Mouse (Mus musculus) gastrocnemius, postnatal 14 days (tissue): ENCODE results near the gene Adgrg1. TPM values are rescaled to one million over a fixed set of nuclear protein-coding genes. Genes with fewer than 3 reads are reported as not detected.

Experiments
- DNase-seq: peaks from one replicate; pipeline ENCODE4 v3.0.0; 2021; ENCODE audit warnings: mixed read lengths
- intact Hi-C: fragments of 180-260 bp; cut with DNase I; formaldehyde crosslinking; loops from one replicate; pipeline ENCODE4 v1.15.1; 2025; ENCODE audit warnings: low total_unique reads
- long read RNA-seq, 2 experiments: library from polyadenylated mRNA; stranded (forward); transcript quantifications; one replicate each; pipeline ENCODE4 v2.0.0; 2021
- total RNA-seq, 2 experiments: library from RNA; stranded (reverse); gene quantifications; 2 replicates each; pipeline ENCODE4 v1.2.3; 2021

Adgrg1 gene
- 10 to 100 TPM; 21.4 to 38.2 TPM for total RNA-seq
- long read RNA-seq, experiment 1, transcript Adgrg1-201 (14 exons, 3,574 nt) = major isoform, 46 of 72 reads
- long read RNA-seq, experiment 1, partial matches to known transcripts = 10 of 72 reads
- long read RNA-seq, experiment 1, other reads (novel, unspliced or antisense) = 16 of 72 reads
- long read RNA-seq, experiment 2, transcript Adgrg1-201 (14 exons, 3,574 nt) = major isoform, 47 of 60 reads
- long read RNA-seq, experiment 2, partial matches to known transcripts = 1 of 60 reads
- long read RNA-seq, experiment 2, other reads (novel, unspliced or antisense) = 12 of 60 reads

DNA sequence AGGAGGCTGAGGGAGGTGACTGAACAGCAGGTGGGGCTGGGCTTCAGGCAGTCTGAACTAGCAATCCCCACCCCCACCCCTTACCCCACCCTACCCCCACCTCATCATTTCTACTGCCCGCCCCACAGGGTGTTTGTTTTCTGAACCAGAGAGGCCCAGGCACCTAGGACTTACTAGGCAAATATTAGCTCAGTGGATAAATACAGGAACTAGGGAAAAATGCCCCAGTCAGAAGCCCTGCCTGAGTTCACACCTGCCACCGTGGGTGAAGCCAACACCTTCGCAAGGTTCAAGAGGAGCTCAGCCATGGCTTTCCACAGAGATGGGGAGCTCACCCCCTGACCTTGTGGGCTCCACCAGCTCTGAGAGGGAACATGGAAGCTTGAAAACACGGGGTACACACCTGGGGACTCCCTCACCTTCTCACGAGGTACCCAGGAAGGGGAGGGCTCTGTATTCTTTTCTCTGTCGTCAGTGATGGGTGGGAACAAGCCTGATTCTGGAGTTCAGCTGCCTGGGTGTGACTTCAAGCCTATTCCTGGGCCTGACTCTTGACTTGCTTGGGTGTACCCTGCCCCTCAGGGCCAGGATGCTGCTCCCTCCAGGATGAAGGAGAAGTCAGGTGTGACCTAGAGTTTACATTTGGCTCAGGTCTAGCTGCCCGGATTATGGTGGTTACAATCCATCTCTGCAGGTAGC lies at the start of gene Adgrg1:
Gene Adgrg1 (plus strand): TSS at position 285 of the 699 bp plus-strand sequence.
- DNase-seq = no peak
- intact Hi-C loops = no loop called here

DNA sequence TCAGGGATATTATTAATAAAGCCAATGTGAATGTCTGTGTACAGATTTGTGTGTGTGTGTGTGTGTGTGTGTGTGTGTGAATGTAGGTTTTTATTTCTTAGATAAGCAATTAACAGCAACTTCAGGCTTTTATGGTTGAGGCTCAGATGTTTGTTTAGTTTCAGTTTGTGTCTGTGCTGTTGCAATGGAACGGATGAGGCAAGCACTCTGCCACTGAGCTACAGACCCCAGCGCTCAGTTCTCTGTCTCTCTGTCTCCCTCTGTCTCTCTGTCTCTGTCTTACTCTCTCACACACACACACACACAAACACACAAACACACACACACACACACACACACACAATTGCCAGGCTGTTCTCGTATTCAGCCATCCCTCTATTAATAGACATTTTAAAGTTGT lies 46.3 kb upstream of the Adgrg1 start:
- no peak for DNase-seq
- intact Hi-C loops = no loop called here

DNA sequence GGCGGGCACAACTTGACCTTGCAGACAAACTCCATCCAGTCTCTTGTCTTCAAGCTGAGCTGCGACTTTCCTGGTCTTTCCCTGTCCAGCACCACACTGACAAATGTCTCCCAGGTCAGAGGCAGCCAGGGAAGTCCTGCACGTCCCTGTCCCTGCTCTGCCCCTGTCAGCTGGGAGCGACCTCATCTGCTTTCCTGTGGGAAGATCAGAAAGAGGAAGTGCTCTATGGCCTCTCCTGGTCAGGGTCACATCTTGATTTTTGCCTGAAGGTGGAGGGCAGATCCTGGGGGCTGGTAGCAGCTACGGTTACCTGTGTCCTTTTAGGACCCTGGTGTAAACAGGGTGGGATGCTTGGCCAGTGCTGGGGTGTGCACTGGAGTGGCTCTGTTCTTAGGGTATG lies 40.6 kb upstream of the Adgrg1 start:
- DNase-seq = no peak
- intact Hi-C loops = no loop called here

DNA sequence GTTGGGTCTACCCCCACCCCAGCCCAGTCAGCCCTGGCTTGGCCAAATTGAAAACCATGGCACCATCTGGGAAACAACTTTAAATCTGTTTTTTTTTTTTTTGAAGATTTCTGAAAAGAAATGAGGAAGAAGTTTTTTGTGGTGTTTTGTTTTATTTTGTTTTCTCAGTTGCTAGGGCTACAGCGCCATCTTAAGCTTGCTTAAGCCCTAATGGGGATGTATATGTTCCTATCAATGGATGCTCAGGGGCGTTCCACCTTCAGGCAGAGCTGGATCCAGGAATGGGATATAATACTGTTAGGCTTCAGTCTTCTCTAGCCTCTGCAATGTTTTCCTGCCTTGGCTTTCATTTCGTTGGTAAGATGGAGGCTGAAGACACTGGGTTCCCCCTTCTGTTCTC lies 39.4 kb upstream of the Adgrg1 start:
- no peak for DNase-seq
- intact Hi-C loops = no loop called here

DNA sequence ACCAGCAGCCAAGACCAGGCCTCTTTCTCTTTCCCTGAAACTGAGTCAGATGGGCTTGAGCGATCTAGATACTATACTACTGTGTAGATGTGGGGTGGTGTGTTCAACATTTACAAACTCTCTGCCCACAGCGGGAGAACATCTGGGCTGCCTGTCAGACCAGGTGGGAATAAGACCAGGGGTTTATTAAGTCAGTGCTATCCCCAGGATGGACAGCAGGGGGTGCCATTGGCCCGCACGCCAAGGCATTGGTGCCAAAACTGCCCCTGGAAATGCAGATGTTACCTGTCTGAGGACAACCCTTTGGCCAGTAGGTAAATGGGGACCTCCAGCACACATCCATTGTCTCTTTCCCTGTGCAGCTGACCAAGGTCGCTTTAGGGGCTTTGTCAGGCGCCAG lies 32.0 kb upstream of the Adgrg1 start:
- DNase-seq = peak; percentile 34
- intact Hi-C loops = loop anchor here (10.0 kb wide), 2 partner anchors 152 to 262 kb away; partner anchors contain the start of gene Kifc3

DNA sequence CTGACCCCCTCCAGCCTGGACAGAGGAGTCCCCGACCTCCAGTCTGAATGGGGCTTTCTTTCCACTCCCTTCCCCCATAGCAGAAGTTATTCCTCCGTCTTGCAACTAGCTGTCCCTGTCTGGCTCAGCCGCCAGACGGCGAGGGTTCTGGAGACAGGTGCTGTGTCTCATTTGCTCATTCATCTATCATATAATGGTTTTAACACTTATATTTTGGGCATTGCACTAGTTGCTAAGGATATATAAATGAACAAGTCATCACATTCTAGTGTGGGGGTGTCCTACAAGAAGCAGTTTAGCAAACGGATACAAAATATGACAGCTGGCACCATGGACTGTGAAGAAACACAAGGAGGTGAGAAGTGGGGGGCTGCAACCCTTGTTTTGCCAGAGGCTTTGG lies 29.4 kb upstream of the Adgrg1 start:
- intact Hi-C loops = loop anchor here (10.0 kb wide), 2 partner anchors 150 to 260 kb away; partner anchors contain the start of gene Kifc3
- DNase-seq = no peak

DNA sequence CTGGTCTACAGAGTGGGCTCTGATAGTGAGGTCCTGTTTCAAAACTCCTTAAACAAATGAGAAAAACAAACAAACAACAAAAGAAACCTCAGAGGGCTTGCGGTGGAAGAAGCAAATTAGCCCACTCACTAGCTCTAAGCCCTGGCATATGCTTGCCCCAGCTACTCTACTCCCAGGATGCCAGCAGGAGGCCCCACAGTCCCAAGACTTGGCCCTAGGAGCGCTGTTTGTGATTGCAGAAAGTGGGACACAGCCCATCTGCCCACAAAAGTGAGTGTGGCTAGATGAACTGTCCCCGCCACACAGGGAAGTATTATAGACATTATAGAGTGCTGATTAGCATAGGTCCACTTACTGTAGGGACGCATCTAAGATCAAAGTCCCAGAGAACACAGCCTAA lies 26.1 kb upstream of the Adgrg1 start:
- intact Hi-C loops = loop anchor here (10.0 kb wide), 2 partner anchors 146 to 256 kb away; partner anchors contain the start of gene Kifc3
- no peak for DNase-seq

DNA sequence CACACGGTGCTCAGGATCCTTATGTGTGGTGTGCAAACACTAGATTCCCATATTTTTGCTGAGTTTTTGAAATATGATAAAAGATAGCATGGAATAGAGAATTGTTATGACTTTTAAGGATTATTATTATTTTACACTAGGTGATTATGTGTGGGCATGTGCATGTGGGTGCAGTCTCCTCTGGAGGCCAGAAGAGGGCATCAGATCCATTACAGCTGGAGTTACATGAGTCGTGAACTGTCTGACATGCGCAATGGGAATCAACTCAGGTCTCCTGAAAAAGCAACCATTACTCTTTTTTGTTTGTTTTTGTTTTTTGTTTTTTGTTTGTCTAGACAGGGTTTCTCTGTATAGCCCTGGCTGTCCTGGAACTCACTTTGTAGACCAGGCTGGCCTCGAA lies 25.5 kb upstream of the Adgrg1 start:
- intact Hi-C loops = loop anchor here (10.0 kb wide), 2 partner anchors 146 to 256 kb away; partner anchors contain the start of gene Kifc3
- no peak for DNase-seq

DNA sequence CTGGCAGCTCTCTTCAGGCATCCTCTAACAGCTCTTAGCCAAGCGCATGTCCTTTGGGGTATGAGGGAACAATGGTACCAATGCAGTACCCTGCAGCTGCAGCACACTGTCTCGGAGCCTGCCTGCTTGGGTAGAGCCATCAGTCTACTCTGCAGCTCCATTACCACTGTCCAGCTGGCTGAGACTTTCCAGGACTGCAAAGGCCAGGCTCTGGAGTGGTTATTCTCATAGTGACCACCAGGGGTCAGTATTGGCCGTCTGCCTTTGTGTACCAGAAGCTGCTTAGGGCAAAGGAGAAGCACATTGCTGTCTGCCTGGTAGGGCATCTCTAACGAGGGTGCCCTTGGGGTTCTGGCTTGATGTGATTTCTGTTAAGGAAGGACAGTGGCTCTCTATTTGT lies 24.5 kb upstream of the Adgrg1 start:
- intact Hi-C loops = loop anchor here (2.0 kb wide), 1 partner anchor 51 kb away; no protein-coding TSS in a partner anchor
- DNase-seq = peak; percentile 72

DNA sequence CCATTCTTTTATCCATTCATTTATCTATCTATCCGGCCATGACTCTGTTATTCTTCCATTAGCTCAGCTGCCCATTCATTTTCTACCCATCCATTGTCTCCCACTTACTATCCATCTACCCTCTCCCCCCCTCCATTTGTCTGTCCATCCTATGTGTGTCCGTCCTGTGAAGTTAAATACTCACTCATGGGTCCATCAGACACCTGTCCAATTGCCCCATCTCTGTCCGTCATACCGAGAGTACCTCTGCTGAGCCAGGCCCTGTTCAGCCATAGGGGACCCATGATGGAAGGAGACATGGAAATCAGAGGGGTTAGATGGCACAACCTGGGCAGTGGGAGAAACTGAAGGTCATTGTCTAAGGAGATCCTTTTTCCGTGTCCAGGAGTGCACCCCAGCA lies 24.1 kb upstream of the Adgrg1 start:
- intact Hi-C loops = loop anchor here (2.0 kb wide), 1 partner anchor 50 kb away; no protein-coding TSS in a partner anchor

DNA sequence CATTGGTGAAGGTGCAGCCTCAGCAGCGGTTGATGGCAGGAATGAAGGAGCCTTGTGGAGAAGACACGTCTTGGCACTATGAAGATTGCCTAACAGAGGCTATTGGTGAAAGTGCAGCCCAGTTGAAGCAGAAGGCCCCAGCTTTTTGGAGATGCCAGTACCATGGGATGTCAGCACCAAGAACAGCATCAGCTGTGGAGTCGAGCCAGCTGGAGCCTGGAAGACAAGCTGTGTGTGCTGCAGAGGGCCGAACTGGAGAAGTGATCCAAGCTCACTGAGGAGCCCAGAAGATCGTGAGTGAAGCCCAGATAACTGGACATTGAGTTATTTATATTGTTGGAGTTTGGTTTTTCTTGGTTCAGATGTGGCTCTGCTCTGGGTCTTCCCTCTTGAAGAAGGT lies 22.5 kb upstream of the Adgrg1 start:
- DNase-seq = no peak
- intact Hi-C loops = no loop called here

More for the DNA sequence above, 24.1 kb upstream of the Adgrg1 start:
- DNase-seq = no peak

DNA sequence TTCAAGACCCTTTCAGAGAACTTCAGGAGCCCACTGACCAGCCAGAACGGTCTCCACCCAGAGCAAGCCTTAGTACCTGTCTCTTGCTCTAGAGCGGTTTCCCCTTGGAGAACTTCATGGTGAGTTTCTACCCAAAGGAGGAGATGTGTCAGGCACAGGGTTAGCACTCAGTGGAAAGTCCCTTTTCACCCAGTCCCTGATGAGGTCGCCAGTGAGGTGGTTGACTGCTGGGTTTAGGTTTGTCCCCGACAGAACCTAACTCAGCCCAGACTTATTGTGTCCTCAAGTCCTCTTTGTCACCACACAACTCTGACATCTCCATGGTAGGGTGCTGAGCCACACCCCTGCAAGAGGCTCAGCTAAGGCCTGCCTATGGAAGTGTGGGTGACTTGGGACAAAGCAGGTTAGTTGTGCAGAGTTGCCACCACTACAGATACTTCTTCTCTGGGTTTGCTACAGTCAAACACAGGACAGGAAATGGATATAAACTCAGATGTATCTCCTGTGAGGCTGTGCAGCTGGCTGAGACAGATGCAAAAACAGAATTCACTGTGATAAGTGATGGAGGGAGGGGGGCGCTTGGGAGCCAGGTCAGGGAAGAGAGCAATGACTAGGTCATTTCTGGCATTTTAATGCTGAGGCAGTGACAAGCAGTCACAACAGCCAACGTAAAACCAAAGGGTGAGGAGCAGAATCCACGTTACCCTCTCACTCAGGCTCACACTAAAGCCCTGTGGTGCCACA lies 20.8 kb upstream of the Adgrg1 start:
- intact Hi-C loops = no loop called here

DNA sequence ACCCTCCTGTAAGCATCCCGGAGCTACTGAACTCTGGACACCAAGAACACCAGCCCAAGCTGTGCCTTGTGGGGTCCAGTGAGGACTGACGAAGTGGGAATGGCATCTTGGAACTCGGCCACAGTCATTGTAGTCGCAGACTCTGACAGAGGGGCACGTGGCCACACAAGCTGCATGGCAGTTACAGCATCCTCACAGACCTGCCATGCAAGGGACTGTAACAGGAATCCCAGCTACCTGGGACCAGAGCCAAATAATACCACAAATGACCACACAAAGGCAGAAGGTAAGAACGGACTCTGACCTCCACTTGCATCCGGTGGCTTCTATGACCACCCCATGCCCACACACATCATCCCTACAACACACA lies 20.2 kb upstream of the Adgrg1 start:
- no peak for DNase-seq
- intact Hi-C loops = no loop called here

More for the DNA sequence above, 20.8 kb upstream of the Adgrg1 start:
- DNase-seq = no peak

DNA sequence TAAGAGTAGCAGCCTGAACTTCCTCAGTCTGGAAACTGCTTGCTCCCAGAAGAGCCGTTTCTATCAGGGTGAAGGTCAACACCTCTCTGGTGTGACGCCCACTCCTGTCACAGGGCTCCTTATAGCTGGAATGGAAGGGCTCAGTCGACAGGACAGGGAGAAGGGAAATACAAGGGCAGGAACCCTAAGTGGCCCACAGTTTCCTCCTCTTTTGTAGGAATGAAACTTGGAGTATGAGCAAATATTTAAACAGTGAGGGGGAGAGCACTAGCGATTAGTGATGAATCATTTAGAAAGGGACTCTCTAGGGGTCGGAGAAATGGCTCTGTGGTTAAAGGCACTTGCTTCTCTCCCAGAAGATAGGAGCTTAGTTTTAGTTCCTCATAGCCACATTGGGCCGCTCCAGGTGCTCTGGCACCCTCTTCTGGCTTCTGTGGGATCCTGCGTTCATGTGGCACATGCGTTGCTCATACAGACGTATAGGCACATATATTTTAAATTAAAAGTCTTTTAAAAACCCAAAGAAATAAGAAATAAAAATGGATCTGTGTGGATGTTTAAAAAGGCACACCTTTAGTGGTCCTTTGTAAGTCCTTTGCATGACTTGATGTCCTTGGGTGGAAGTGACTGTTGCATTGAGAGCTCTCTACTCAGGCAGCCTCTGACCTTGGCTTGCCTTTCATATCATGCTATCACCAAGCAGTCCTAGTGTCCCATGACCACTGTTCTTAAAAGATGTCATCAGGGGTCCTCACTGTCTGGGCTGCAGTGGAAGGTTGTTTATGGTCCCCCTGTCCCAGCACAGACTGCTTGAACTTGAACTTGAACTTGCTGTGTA lies 19.4 kb upstream of the Adgrg1 start:
- intact Hi-C loops = no loop called here
- DNase-seq = no peak

DNA sequence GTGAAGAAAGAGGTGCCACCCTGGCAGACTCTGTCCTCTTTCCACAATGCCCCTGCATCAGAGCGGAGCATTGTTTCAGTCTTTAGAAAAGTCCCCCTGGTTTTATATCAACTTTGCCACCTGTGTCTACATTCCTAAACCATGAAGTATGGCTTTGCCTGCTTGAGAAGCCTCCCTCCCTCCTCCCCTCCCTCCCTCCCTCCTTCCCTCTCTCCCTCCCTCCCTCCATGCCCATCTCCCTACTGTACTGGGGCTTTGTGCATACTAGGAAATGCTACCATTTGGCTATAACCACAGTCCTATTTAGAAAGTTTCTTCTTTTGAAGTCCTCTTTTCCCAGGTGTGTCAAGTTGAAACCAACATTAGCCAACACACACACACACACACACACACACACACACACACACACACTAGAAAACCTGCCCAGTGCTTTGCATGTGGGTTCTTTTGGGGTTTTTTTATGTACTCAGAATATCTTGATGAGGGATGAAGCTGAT lies 18.4 kb upstream of the Adgrg1 start:
- intact Hi-C loops = no loop called here
- no peak for DNase-seq

DNA sequence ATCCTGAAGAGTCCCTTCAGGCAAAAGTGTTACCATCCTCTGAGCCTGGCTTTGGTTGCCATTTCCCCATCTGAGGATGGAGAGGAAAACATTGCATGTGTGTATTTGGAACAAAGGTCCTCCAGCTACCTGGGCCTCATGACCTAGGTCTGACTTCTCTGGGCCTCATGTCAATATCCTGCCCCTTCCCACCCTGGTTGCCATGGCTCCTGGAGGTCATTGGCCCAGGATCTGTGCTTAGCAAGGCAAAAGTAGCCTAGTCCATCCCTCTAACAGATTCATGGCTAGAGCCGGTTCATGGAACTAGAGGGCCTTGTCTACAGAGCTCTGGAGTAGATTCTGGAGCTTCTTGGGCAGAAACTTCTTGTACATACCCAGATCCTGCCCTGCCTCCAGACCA lies 12.3 kb upstream of the Adgrg1 start:
- DNase-seq = no peak
- intact Hi-C loops = no loop called here

DNA sequence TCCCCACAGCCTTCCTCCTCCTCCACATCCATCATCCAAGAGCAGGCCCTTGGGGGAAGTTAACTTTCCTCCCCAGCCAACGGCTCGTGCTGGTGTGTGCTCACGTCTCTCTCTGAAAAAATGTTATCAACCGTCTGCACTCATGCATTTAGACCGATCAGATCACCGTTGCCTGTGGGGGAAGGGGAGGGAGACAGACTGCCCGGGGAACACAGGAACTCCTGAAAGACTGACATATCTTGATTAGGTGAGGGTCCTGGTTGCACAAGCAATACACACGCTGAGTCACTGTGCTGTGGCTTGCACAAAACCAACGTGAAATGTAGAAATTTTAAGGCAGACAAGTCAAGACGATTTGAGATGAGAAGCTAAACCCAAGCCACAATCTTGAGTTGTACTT lies 9.7 kb upstream of the Adgrg1 start:
- DNase-seq = no peak

DNA sequence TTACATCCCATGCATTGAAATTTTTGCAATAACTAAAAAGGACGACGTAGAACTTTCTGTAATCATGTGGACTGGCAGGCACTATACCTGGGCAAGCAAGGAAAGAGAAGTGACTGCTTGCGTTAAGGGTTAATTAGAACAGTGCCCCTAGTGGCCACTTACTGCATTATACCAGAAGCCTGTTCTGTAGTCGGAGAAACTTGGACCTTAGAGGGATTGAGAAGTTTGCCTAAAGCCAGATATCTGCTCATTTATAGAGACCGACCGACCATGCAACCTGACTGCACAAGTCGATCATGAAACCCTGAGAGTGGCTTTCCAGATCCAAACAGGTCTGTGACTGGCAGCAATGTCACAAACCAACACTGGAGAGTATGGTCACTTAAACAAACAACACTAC lies 8.0 kb upstream of the Adgrg1 start:
- intact Hi-C loops = no loop called here
- DNase-seq = no peak

More for the DNA sequence above, 9.7 kb upstream of the Adgrg1 start:
- intact Hi-C loops = no loop called here

DNA sequence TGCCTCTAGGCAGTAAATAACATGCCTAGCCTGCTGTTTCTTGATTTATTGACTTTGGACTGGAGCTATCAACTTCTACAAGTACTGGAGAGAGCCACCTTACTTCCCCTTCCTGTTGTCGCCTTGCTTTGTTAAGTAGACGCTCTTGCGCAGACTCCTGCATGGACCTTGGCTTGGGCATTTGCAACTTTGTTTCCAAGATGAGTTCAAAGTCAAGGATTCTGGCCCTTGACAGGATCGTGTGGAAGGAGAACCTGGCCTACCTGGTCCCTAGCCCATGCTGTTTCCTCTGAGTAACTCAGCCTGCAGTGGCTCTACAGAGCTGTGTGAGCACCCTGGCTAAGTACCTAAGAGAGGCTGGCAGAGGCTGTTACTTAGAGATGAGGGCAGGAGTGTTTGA lies 7.5 kb upstream of the Adgrg1 start:
- DNase-seq = no peak
- intact Hi-C loops = no loop called here
